Comparison of ENCODE assay signal across 28 mouse cellular contexts in the genomic region with DNA sequence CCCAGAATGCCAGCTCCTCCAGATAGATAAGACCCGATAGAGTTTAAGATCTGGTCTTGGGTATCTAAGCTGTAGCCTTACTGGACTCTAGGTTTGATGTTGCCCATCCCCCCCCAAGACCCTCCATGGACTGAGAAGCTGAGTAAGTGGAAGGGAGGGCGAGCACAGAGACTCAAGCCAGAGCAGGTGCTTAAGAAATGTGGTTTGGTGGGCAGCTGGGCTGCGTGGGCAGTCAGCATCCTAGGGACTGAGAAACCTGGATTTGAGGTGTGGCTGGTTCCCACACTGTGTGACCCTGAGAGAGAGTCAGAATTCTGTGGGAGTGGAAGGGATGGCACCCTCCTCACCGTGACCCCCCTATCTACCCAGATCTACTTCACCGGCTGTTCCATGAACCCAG. TPM values are rescaled to one million over a fixed set of nuclear protein-coding genes. Genes with fewer than 3 reads are reported as not detected.
"Had no signal": no experiment of that assay in that cellular context is flagged by ENCODE, and none has a peak within 500 bp of the region (broad histone marks: within the 10 kb centered on the region; RNA-seq: fewer than 3 reads in every experiment).

No protein-coding gene starts in this region.

- DNase-seq: gastrocnemius, postnatal 14 days; gastrocnemius, postnatal 36 days; heart, adult 11 months; heart, adult 2 months; heart, postnatal 14 days; heart, postnatal 36 days; kidney, adult 11 months; kidney, adult 2 months; kidney, adult 9 months; kidney, postnatal 14 days; kidney, postnatal 36 days; layer of hippocampus, adult 9-11 months; layer of hippocampus, postnatal 36 days had no signal

- H3K4me3 ChIP-seq: heart, adult 2 months; heart, embryonic 13.5 days; heart, embryonic 15.5 days; hindbrain, embryonic 13.5 days; hindbrain, embryonic 15.5 days; kidney, embryonic 15.5 days; limb, embryonic 13.5 days; limb, embryonic 15.5 days had no signal

- H3K36me3 ChIP-seq: heart, embryonic 13.5 days; heart, embryonic 15.5 days; hindbrain, embryonic 13.5 days; hindbrain, embryonic 15.5 days; kidney, embryonic 15.5 days; limb, embryonic 13.5 days; limb, embryonic 15.5 days had no signal

RNA-seq across cellular contexts. Expression of a gene that starts 2.3 kb away (rescaled TPM):
- polyA plus RNA-seq: limb, embryonic 11.5 days; liver, adult 2 months had no signal

RNA-seq across cellular contexts. Expression of a gene that starts 8.3 kb away (rescaled TPM):
- polyA plus RNA-seq: heart, embryonic 11.5 days; heart, embryonic 13.5 days; heart, embryonic 15.5 days; heart, postnatal 0 days; intestine, embryonic 14.5 days; intestine, embryonic 16.5 days; kidney, embryonic 15.5 days; large intestine, adult 2 months; limb, embryonic 11.5 days; limb, embryonic 13.5 days; limb, embryonic 15.5 days; liver, adult 2 months had no signal

RNA-seq across cellular contexts. Expression of a gene that starts 14.0 kb away (rescaled TPM):
- polyA plus RNA-seq: heart, embryonic 11.5 days; heart, embryonic 13.5 days; heart, embryonic 15.5 days; heart, postnatal 0 days; hindbrain, embryonic 11.5 days; hindbrain, embryonic 13.5 days; hindbrain, embryonic 15.5 days; intestine, embryonic 14.5 days; intestine, embryonic 16.5 days; large intestine, adult 2 months; limb, embryonic 11.5 days; limb, embryonic 13.5 days; limb, embryonic 15.5 days; liver, adult 2 months had no signal
